Mouse (Mus musculus) induced T-regulatory cell, adult 2 months (primary cell): ENCODE results near the gene Crls1.

Experiments used
- DNase-seq: peaks from one replicate; pipeline ENCODE4 v3.0.0-alpha.2; 2012; ENCODE audit warnings: low read depth

Crls1 gene

GRCm38 (mm10) chr2:132846407-132847358 lies at the start of gene Crls1:
Gene Crls1, plus strand, starts transcription at chr2:132846666.
- DNase-seq: peak; percentile 97

- no peak for DNase-seq
These were observed 43.5 kb upstream of the Crls1 start for GRCm38 (mm10) chr2:132802976-132803375.

- peak; percentile 99 for DNase-seq
These were observed 30.7 kb upstream of the Crls1 start, which contains the start of the genes Trmt6 and Mcm8 for GRCm38 (mm10) chr2:132815608-132816314. Gene Trmt6, minus strand, starts transcription at chr2:132816055. Gene Mcm8, plus strand, starts transcription at chr2:132816141.

GRCm38 (mm10) chr2:132841071-132841470 lies 5.4 kb upstream of the Crls1 start:
- no peak for DNase-seq

- DNase-seq: peak; percentile 16
These were observed 1.1 kb downstream of the Crls1 start for GRCm38 (mm10) chr2:132847581-132847980.

GRCm38 (mm10) chr2:132848361-132848760 lies 1.9 kb downstream of the Crls1 start:
- DNase-seq: no peak

GRCm38 (mm10) chr2:132849141-132849540 lies 2.7 kb downstream of the Crls1 start:
- DNase-seq: no peak

- DNase-seq: no peak
These were observed 6.6 kb downstream of the Crls1 start for GRCm38 (mm10) chr2:132853051-132853450.

- DNase-seq: no peak
These were observed 9.9 kb downstream of the Crls1 start for GRCm38 (mm10) chr2:132856333-132856732.

- no peak for DNase-seq
These were observed 14.0 kb downstream of the Crls1 start for GRCm38 (mm10) chr2:132860435-132860834.

- no peak for DNase-seq
These were observed 15.0 kb downstream of the Crls1 start for GRCm38 (mm10) chr2:132861456-132861855.

GRCm38 (mm10) chr2:132863325-132863724 lies 16.9 kb downstream of the Crls1 start:
- DNase-seq: no peak

- no peak for DNase-seq
These were observed 21.1 kb downstream of the Crls1 start for GRCm38 (mm10) chr2:132867521-132867920.

- no peak for DNase-seq
These were observed 23.2 kb downstream of the Crls1 start for GRCm38 (mm10) chr2:132869682-132870081.

GRCm38 (mm10) chr2:132870286-132870685 lies 23.8 kb downstream of the Crls1 start:
- no peak for DNase-seq

- no peak for DNase-seq
These were observed 25.2 kb downstream of the Crls1 start for GRCm38 (mm10) chr2:132871663-132872062.

- DNase-seq: peak; percentile 54
These were observed 27.3 kb downstream of the Crls1 start for GRCm38 (mm10) chr2:132873657-132874326.

- DNase-seq: no peak
These were observed 30.5 kb downstream of the Crls1 start for GRCm38 (mm10) chr2:132876991-132877390.

- peak; percentile 26 for DNase-seq
These were observed 33.0 kb downstream of the Crls1 start for GRCm38 (mm10) chr2:132879261-132880044.

- no peak for DNase-seq
These were observed 34.6 kb downstream of the Crls1 start, which contains the start of gene Lrrn4 for GRCm38 (mm10) chr2:132880844-132881645. Gene Lrrn4, minus strand, starts transcription at chr2:132880891.
